Mouse (Mus musculus): ENCODE results near the gene Zmynd10. TPM values are rescaled to one million over a fixed set of nuclear protein-coding genes. Genes with fewer than 3 reads are reported as not detected.

The Zmynd10 gene
- polyA plus RNA-seq, 1 experiment from 2014 or later: 4.0 TPM

GRCm38 (mm10) chr9:107541474-107542351 lies 5.4 kb upstream of the Zmynd10 start, which contains the start of the genes Cyb561d2 and Nprl2:
Cyb561d2 (minus strand) TSS chr9:107542193.
Nprl2 (plus strand) TSS chr9:107542226.
- ATAC-seq (ENCODE audit: low FRiP score): peak; percentile 87
- Histone ChIP-seq H3K4me1 (replicated peaks) (peaks cover 63% of the 10 kb centered on the region), H3K9ac (peak within 1 kb of the TSS; percentile 72), H3K9me3 (no peaks in the 10 kb centered on the region), H3K27ac (peak within 1 kb of the TSS; percentile 74), H3K27me3 (no peaks in the 10 kb centered on the region), H3K4me3 (peak within 1 kb of the TSS; percentile 64), H3K36me3 (peaks cover 51% of the 10 kb centered on the region), H3K4me2 (peak within 1 kb of the TSS; percentile 83)
- WGBS: under 1% methylated on average over 46 of the region's 46 CpGs

- peak; percentile 25; the same call in 1 of the 2 replicates for ATAC-seq (ENCODE audit: low FRiP score)
- Histone ChIP-seq H3K9me3 (no peaks in the 10 kb centered on the region), H3K4me2 (peak overlapping the region; percentile 83), H3K9ac (peak overlapping the region; percentile 72), H3K27me3 (no peaks in the 10 kb centered on the region), H3K36me3 (peaks cover 50% of the 10 kb centered on the region), H3K4me3 (peak overlapping the region; percentile 64), H3K27ac (peak overlapping the region; percentile 74), H3K4me1 (replicated peaks) (peaks cover 63% of the 10 kb centered on the region)
- 2% methylated on average over 11 of the region's 11 CpGs for whole genome bisulfite sequencing
These were observed 4.8 kb upstream of the Zmynd10 start for GRCm38 (mm10) chr9:107542352-107542686.

GRCm38 (mm10) chr9:107542721-107543120 lies 4.4 kb upstream of the Zmynd10 start:
- H3K36me3 ChIP-seq: peaks cover 46% of the 10 kb centered on the region
- 39% methylated on average over 8 of the region's 8 CpGs for WGBS
- no peaks in the 10 kb centered on the region for H3K27me3 ChIP-seq
- peak overlapping the region; percentile 64 for H3K4me3 ChIP-seq
- ATAC-seq (ENCODE audit: low FRiP score): no peak
- peaks cover 63% of the 10 kb centered on the region for H3K4me1 ChIP-seq (replicated peaks)
- H3K4me2 ChIP-seq: peak overlapping the region; percentile 83
- no peaks in the 10 kb centered on the region for H3K9me3 ChIP-seq
- H3K9ac ChIP-seq: peak overlapping the region; percentile 72
- H3K27ac ChIP-seq: peak overlapping the region; percentile 74; the same call in 1 of the 2 replicates

GRCm38 (mm10) chr9:107543299-107543698 lies 3.8 kb upstream of the Zmynd10 start:
- WGBS: 90% methylated on average over 11 of the region's 11 CpGs
- Histone ChIP-seq H3K4me2 (no peak overlapping the region), H3K4me1 (replicated peaks) (peaks cover 61% of the 10 kb centered on the region), H3K27ac (no peak overlapping the region), H3K36me3 (peaks cover 41% of the 10 kb centered on the region), H3K9ac (no peak overlapping the region), H3K27me3 (peaks cover 4% of the 10 kb centered on the region), H3K4me3 (no peak overlapping the region), H3K9me3 (no peaks in the 10 kb centered on the region)
- no peak for ATAC-seq (ENCODE audit: low FRiP score)

GRCm38 (mm10) chr9:107544196-107544700 lies 2.9 kb upstream of the Zmynd10 start:
- peaks cover 61% of the 10 kb centered on the region for H3K4me1 ChIP-seq (replicated peaks)
- no peak for ATAC-seq (ENCODE audit: low FRiP score)
- peaks cover 31% of the 10 kb centered on the region for H3K36me3 ChIP-seq
- peaks cover 14% of the 10 kb centered on the region for H3K27me3 ChIP-seq
- no peak overlapping the region for H3K9ac ChIP-seq
- no peak overlapping the region for H3K4me2 ChIP-seq
- WGBS: 95% methylated on average over 17 of the region's 17 CpGs
- no peak overlapping the region for H3K27ac ChIP-seq
- no peaks in the 10 kb centered on the region for H3K9me3 ChIP-seq
- H3K4me3 ChIP-seq: no peak overlapping the region

- no peak for ATAC-seq (ENCODE audit: low FRiP score)
- Histone ChIP-seq H3K4me1 (replicated peaks) (peaks cover 61% of the 10 kb centered on the region), H3K4me3 (no peak overlapping the region), H3K4me2 (no peak overlapping the region), H3K27ac (no peak overlapping the region), H3K27me3 (peaks cover 19% of the 10 kb centered on the region), H3K9ac (no peak overlapping the region), H3K9me3 (no peaks in the 10 kb centered on the region), H3K36me3 (peaks cover 26% of the 10 kb centered on the region)
- 94% methylated on average over 12 of the region's 12 CpGs for WGBS
These were observed 2.4 kb upstream of the Zmynd10 start for GRCm38 (mm10) chr9:107544729-107545128.

GRCm38 (mm10) chr9:107545199-107545598 lies 1.9 kb upstream of the Zmynd10 start:
- Histone ChIP-seq H3K36me3 (peaks cover 22% of the 10 kb centered on the region), H3K9me3 (no peaks in the 10 kb centered on the region), H3K4me1 (replicated peaks) (peaks cover 57% of the 10 kb centered on the region), H3K4me3 (no peak overlapping the region), H3K27ac (no peak overlapping the region), H3K9ac (no peak overlapping the region), H3K4me2 (no peak overlapping the region), H3K27me3 (peaks cover 23% of the 10 kb centered on the region)
- ATAC-seq (ENCODE audit: low FRiP score): no peak
- WGBS: 88% methylated on average over 10 of the region's 10 CpGs

GRCm38 (mm10) chr9:107545602-107546001 lies 1.5 kb upstream of the Zmynd10 start:
- Histone ChIP-seq H3K9ac (no peak overlapping the region), H3K27me3 (peaks cover 27% of the 10 kb centered on the region), H3K27ac (no peak overlapping the region), H3K4me1 (replicated peaks) (peaks cover 53% of the 10 kb centered on the region), H3K4me2 (no peak overlapping the region), H3K9me3 (no peaks in the 10 kb centered on the region), H3K4me3 (no peak overlapping the region), H3K36me3 (peaks cover 20% of the 10 kb centered on the region)
- ATAC-seq (ENCODE audit: low FRiP score): no peak
- 4% methylated on average over 3 of the region's 3 CpGs for WGBS

GRCm38 (mm10) chr9:107547957-107548356 lies 859 bp downstream of the Zmynd10 start:
- H3K4me3 ChIP-seq: no peak overlapping the region
- no peak overlapping the region for H3K27ac ChIP-seq
- peaks cover 53% of the 10 kb centered on the region for H3K4me1 ChIP-seq (replicated peaks)
- WGBS: 83% methylated on average over 5 of the region's 5 CpGs
- H3K27me3 ChIP-seq: peaks cover 51% of the 10 kb centered on the region
- no peak for ATAC-seq (ENCODE audit: low FRiP score)
- H3K4me2 ChIP-seq: no peak overlapping the region
- peaks cover 20% of the 10 kb centered on the region for H3K36me3 ChIP-seq
- no peak overlapping the region for H3K9ac ChIP-seq
- no peaks in the 10 kb centered on the region for H3K9me3 ChIP-seq

- Histone ChIP-seq H3K27me3 (peaks cover 53% of the 10 kb centered on the region), H3K27ac (no peak overlapping the region), H3K36me3 (peaks cover 14% of the 10 kb centered on the region), H3K4me1 (replicated peaks) (peaks cover 56% of the 10 kb centered on the region), H3K4me3 (no peak overlapping the region), H3K9ac (no peak overlapping the region), H3K4me2 (no peak overlapping the region), H3K9me3 (no peaks in the 10 kb centered on the region)
- no peak for ATAC-seq (ENCODE audit: low FRiP score)
- 90% methylated on average over 10 of the region's 10 CpGs for WGBS
These were observed 1.7 kb downstream of the Zmynd10 start for GRCm38 (mm10) chr9:107548820-107549219.

GRCm38 (mm10) chr9:107549297-107550074 lies 2.4 kb downstream of the Zmynd10 start:
- 88% methylated on average over 20 of the region's 20 CpGs for WGBS
- no peak overlapping the region for H3K9ac ChIP-seq
- H3K27me3 ChIP-seq: peaks cover 53% of the 10 kb centered on the region
- no peaks in the 10 kb centered on the region for H3K9me3 ChIP-seq
- H3K4me1 ChIP-seq (replicated peaks): peaks cover 58% of the 10 kb centered on the region
- H3K4me2 ChIP-seq: no peak overlapping the region
- H3K27ac ChIP-seq: no peak overlapping the region
- ATAC-seq (ENCODE audit: low FRiP score): no peak
- H3K4me3 ChIP-seq: no peak overlapping the region
- H3K36me3 ChIP-seq: peaks cover 7% of the 10 kb centered on the region

GRCm38 (mm10) chr9:107550491-107551116 lies 3.5 kb downstream of the Zmynd10 start:
- H3K9me3 ChIP-seq: no peaks in the 10 kb centered on the region
- H3K27ac ChIP-seq: no peak overlapping the region
- ATAC-seq (ENCODE audit: low FRiP score): no peak
- H3K9ac ChIP-seq: no peak overlapping the region
- peaks cover 55% of the 10 kb centered on the region for H3K4me1 ChIP-seq (replicated peaks)
- H3K36me3 ChIP-seq: no peaks in the 10 kb centered on the region
- peak overlapping the region; percentile 65 for H3K4me2 ChIP-seq
- peak overlapping the region; percentile 40; the same call in 1 of the 2 replicates for H3K4me3 ChIP-seq
- 25% methylated on average over 23 of the region's 23 CpGs for WGBS
- peaks cover 53% of the 10 kb centered on the region for H3K27me3 ChIP-seq
